Comparison of ENCODE assay signal across 15 mouse cellular contexts in the genomic region with DNA sequence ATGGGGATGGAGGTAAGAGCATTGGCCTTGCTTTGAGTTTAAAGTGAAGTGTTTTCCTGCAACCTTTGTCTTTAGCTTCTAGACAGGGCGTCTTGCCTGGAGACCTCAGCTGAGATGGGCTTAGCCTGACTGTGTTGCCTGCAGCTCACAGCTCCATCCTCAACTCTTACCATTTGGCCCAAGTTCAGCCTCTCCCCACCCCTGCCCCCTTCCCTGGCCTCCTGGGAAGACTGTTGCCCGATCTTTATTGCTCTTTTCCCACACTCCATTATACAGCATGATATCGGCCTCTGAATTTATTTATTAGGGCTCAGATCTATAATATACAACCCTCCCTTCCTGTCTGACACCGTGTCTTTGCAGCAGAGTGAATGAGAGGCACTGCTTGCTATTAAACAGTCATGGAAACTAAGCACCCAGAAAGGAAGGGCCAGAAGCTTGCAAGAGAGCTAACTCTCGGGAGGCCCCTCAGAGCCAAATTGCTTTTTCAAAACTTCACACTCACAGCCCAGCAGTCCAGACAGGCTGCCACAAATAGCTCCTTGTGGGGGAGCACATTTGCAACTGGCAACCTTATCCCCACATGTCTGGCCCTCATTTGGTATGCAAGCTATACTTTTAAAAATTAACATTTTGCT. TPM values are rescaled to one million over a fixed set of nuclear protein-coding genes. Genes with fewer than 3 reads are reported as not detected.
A peak's percentile ranks its signal among the peaks of the same experiment; 100 is the strongest.
DNase-seq lines count a peak whose midpoint lies in the region.
"Had no signal": no experiment of that assay in that cellular context is flagged by ENCODE, and none has a peak within 500 bp of the region (broad histone marks: within the 10 kb centered on the region; RNA-seq: fewer than 3 reads in every experiment).

No protein-coding gene starts in this region.

- peak; percentile 23 for DNase-seq in adrenal gland, postnatal 10 days
- no peak for DNase-seq in adrenal gland, postnatal 36 days
- DNase-seq in heart, embryonic 10.5 days (ENCODE audit: low spot score) = no peak
- DNase-seq in heart, postnatal 4 days = no peak
- DNase-seq in left cerebral cortex, adult 18-20 months (ENCODE audit: low spot score in 2 of 2) = peak; percentile 16 to 56
- no peak for DNase-seq in left cerebral cortex, postnatal 10 days (ENCODE audit: extremely low spot score in 1 of 2, low spot score in 2 of 2)
- DNase-seq in left cerebral cortex, adult 9 months (ENCODE audit: low spot score in 2 of 2) = peak; percentile 30 to 31
- DNase-seq in thymus, postnatal 36 days = no peak
- DNase-seq: cerebellum, adult 18-20 months; embryo, embryonic 11 days; gastrocnemius, postnatal 10 days; thymus, postnatal 14 days had no signal

- no peaks in the 10 kb centered on the region for H3K27me3 ChIP-seq in heart, embryonic 10.5 days (ENCODE audit: insufficient read depth, poor library complexity, severe bottlenecking)
- H3K27me3 ChIP-seq: hindbrain, embryonic 15.5 days had no signal

- intact Hi-C loops in left cerebral cortex, postnatal 10 days (cut with DNase I) = no loop called here

- no peaks in the 10 kb centered on the region for H3K9me3 ChIP-seq in heart, embryonic 10.5 days
- H3K9me3 ChIP-seq: G1E; hindbrain, embryonic 15.5 days had no signal

- H3K4me1 ChIP-seq in heart, embryonic 10.5 days = peaks cover 12% of the 10 kb centered on the region

- WGBS in heart, embryonic 10.5 days = 48% methylated on average over 5 of the region's 5 CpGs

- no peaks in the 10 kb centered on the region for H3K36me3 ChIP-seq in heart, embryonic 10.5 days
- H3K36me3 ChIP-seq: G1E; hindbrain, embryonic 15.5 days had no signal

- peak overlapping the region; percentile 59 for H3K27ac ChIP-seq in heart, embryonic 10.5 days
- H3K27ac ChIP-seq: hindbrain, embryonic 15.5 days had no signal

- H3K4me3 ChIP-seq in heart, embryonic 10.5 days = no peak overlapping the region
- H3K4me3 ChIP-seq: hindbrain, embryonic 15.5 days had no signal

RNA-seq across cellular contexts. Expression of gene Tmem30b, which starts 45.4 kb away (rescaled TPM):
- 1 to 10 TPM; 3.0 to 5.8 TPM for total RNA-seq in adrenal gland, postnatal 10 days (2021)
- total RNA-seq in adrenal gland, postnatal 36 days (2021) = under 1 TPM; 0.10 to 0.13 TPM
- polyA plus RNA-seq in heart, embryonic 10.5 days (2016; fragmentation: Nextera tagmentation; extraction: Ambion mirVana) = 0.30 and 2.4 TPM in 2 replicates
- total RNA-seq in heart, postnatal 4 days (2021) = under 1 TPM; 0.31 to 0.32 TPM
- total RNA-seq in left cerebral cortex, adult 18-20 months (2021) = under 1 TPM; 0.30 to 0.40 TPM
- under 1 TPM; 0.11 to 0.14 TPM for total RNA-seq in left cerebral cortex, postnatal 10 days (2021)
- total RNA-seq: monocyte, adult 5-6 weeks had no signal
- polyA plus RNA-seq: G1E had no signal

Comparison
In these comparisons a context has a peak if more than half of its experiments do, and no peak if none do; other contexts are left out.
1. DNase-seq: peak in adrenal gland, postnatal 10 days (single experiment), left cerebral cortex, adult 18-20 months (2 of 2) and left cerebral cortex, adult 9 months (2 of 2); none in adrenal gland, postnatal 36 days (0 of 2), heart, embryonic 10.5 days (single experiment), heart, postnatal 4 days (single experiment), left cerebral cortex, postnatal 10 days (0 of 2) and thymus, postnatal 36 days (0 of 2).